Mouse (Mus musculus) MN1 (cell line): ENCODE data around the gene Unc13c.

Source experiments
- DNase-seq: peaks from one replicate; pipeline ENCODE4 v3.0.0-alpha.2; 2016; ENCODE audit warnings: low spot score

Gene Unc13c

GRCm38 (mm10) chr9:73968641-73969121, at the start of gene Unc13c:
Unc13c (minus strand) TSS chr9:73968966.
- no peak for DNase-seq

- DNase-seq = no peak
These were observed 39.4 kb upstream of the Unc13c start for GRCm38 (mm10) chr9:74007976-74008686.

- no peak for DNase-seq
These were observed 33.7 kb upstream of the Unc13c start for GRCm38 (mm10) chr9:74002388-74002990.

GRCm38 (mm10) chr9:73988096-73988495, 19.3 kb upstream of the Unc13c start:
- no peak for DNase-seq

GRCm38 (mm10) chr9:73987236-73987635, 18.5 kb upstream of the Unc13c start:
- no peak for DNase-seq

GRCm38 (mm10) chr9:73982597-73983344, 14.0 kb upstream of the Unc13c start:
- DNase-seq = no peak

GRCm38 (mm10) chr9:73972327-73972988, 3.7 kb upstream of the Unc13c start:
- no peak for DNase-seq

GRCm38 (mm10) chr9:73970717-73971116, 2.0 kb upstream of the Unc13c start:
- DNase-seq = no peak

- no peak for DNase-seq
These were observed 3.3 kb downstream of the Unc13c start for GRCm38 (mm10) chr9:73965322-73965915.

GRCm38 (mm10) chr9:73962471-73962870, 6.3 kb downstream of the Unc13c start:
- DNase-seq = no peak

GRCm38 (mm10) chr9:73952331-73952730, 16.4 kb downstream of the Unc13c start:
- no peak for DNase-seq

- no peak for DNase-seq
These were observed 17.2 kb downstream of the Unc13c start for GRCm38 (mm10) chr9:73951586-73951985.

- DNase-seq = no peak
These were observed 33.9 kb downstream of the Unc13c start for GRCm38 (mm10) chr9:73934844-73935243.

- no peak for DNase-seq
These were observed 36.8 kb downstream of the Unc13c start for GRCm38 (mm10) chr9:73931988-73932387.

- no peak for DNase-seq
These were observed 41.5 kb downstream of the Unc13c start for GRCm38 (mm10) chr9:73927276-73927675.

GRCm38 (mm10) chr9:73922449-73923115, 46.2 kb downstream of the Unc13c start:
- no peak for DNase-seq

- DNase-seq = no peak
These were observed 62.8 kb downstream of the Unc13c start for GRCm38 (mm10) chr9:73905959-73906358.

- no peak for DNase-seq
These were observed 70.2 kb downstream of the Unc13c start for GRCm38 (mm10) chr9:73898516-73898915.

GRCm38 (mm10) chr9:73896210-73896609, 72.6 kb downstream of the Unc13c start:
- no peak for DNase-seq

- DNase-seq = no peak
These were observed 85.2 kb downstream of the Unc13c start for GRCm38 (mm10) chr9:73883587-73883986.

- DNase-seq = no peak
These were observed 85.6 kb downstream of the Unc13c start for GRCm38 (mm10) chr9:73883143-73883542.
